Mouse (Mus musculus) CD8-positive naive resting alpha-beta T cell, adult 2 months (primary cell): ENCODE results near the gene Olfr914.

Source experiments
- DNase-seq, 2 experiments: peaks; one replicate each; pipeline ENCODE4 v3.0.0; 2022; ENCODE audit warnings: low read depth in 2 of 2, low spot score in 2 of 2

The Olfr914 gene

DNA sequence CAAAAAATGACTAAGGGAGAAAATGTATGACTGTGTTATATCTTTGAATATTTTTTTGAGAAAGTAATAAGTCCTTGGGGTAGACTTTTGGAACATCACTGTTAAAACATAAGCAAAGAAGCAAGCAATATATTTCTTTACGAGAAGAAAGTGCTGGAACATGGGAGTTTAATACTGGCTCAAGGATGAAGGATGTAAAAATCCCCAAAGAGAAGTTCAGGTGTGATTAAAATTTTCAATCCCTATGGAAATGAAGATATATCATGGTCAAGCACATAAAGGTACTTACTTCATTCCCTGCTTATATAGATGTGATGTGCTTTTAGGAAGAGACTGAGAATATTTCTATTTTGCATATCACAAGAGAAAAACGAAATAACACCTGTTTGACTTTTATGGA is at the start of gene Olfr914:
TSS of gene Olfr914 (plus strand) at position 301 of the 400 bp plus-strand sequence.
- DNase-seq: no peak

DNA sequence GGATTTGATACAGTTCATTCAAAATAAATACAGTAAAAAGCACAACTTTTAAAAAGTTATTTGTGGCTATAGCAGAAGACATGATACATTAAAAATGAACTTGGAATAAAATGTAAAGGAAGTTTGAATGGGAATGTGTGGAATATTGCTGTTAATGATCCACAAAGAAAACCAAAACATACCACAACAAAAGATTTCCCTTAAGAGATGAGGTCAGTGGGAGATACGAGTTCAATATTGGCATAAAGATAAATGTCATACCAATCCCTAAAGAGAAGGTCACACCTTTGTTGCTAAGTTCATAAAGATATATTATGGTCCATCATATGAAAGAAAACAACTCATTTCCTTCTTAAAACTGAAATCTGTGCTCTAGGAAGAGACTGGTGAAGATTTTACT is 25.0 kb upstream of the Olfr914 start, which contains the start of gene Olfr912:
TSS of gene Olfr912 (plus strand) at position 301 of the 400 bp plus-strand sequence.
- DNase-seq: no peak

DNA sequence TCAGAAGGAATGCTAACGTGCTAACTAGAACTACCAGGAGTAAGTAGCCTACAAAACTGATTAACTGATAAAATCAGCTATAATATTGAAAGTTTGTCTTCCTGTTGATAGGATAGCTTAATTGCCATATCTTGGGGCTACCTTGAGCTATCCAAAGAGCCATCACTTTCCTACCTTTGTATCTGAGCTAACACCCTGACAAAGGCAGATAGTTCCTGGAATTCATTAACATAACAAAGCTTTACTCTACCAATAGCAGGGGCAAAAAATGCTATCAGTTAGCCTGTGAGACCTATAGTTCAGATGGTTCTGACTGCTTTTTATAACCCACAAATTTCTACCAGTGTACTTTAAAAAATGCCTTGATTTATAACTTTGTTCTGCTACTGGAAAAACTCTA is 13.8 kb upstream of the Olfr914 start:
- no peak for DNase-seq

DNA sequence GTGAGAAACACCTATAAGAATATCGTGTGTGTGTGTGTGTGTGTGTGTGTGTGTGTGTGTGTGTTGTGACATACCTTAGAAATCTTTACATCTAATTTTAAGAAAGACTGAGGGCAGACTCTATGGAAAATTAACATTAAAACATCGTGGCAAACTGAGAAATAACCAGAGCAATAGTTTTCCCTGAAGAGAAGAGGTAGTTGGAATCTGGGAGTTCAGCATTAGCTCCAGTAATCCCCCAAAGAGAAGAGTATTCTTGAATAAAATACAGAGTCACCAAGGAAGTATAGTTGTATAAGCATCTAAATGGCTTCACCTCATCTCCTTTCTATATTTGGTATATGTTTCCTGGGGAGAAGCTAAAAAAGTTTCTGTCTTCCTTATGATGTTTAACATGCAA is 12.4 kb upstream of the Olfr914 start, which contains the start of gene Olfr913:
TSS of gene Olfr913 (plus strand) at position 301 of the 400 bp plus-strand sequence.
- no peak for DNase-seq

DNA sequence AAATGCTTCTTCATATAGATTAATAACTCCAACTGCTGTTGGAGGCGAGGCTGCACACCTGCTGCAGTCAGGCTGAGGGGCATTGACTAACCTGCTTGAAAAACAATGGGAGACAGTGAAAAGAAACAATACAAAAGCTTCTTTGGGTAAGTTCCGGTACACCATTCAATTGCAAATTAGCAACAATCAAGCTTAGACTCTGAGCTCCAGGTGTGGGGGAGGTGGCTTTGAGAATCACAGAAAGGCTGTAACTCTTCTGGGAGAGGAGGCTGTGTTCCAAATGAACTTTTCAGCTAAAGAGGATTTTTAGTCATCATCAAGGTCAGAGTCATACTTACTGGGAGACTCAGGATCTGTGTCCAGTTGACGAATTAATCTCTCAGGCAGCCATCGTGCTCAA is 27.5 kb downstream of the Olfr914 start:
- DNase-seq: no peak

DNA sequence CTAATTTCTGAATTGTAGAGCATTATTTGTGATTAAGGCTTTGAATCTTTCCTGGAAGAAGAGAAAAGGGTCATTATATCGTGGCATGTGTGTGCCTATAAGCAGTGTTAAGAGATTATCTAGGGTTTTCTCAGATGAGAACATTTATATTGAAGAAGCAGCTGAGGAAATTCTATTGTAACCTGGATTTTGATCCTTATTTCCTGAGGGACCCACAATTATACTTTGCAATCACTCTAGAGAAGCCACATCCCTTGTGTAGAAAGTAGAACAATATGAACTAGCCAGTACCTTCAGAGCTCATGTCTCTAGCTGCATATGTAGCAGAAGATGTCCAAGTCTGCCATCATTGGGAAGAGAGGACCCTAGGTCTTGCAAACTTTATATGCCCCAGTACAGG is 54.9 kb downstream of the Olfr914 start, which contains the start of gene Olfr916:
TSS of gene Olfr916 (minus strand) at position 101 of the 400 bp plus-strand sequence.
- DNase-seq: no peak
